Mouse (Mus musculus) ES-Bruce4 (cell line): ENCODE measurements around the gene Kcnma1.

Experiments used
- CTCF ChIP-seq: IDR thresholded peaks from one replicate; pipeline ENCODE4 v1.8.1; 2011; ENCODE audit warnings: low read depth, low read length
- POLR2A ChIP-seq: IDR thresholded peaks from one replicate; pipeline ENCODE4 v1.8.1; 2011; ENCODE audit warnings: low read length; ENCODE audit not compliant: insufficient read depth

DNA sequence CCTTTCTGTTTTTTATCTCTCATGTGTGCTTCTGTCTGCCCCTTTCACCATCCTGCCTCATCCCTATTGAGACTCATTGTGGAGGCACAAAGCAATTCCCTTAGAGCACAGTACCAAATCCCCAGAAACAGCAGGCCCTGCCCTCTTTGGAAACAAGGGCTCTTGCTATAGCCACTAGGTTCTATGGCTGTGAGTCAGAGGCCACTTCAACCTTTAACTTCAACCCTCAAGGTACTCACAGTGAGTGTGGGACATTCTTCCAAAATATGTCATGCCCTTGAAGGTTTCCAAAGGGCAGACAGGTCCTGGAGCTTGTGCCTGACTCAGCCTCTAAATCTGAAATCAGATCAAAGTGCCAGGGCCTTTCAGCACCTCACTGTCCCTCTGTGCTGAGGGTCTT, 272.8 kb downstream of the Kcnma1 start:
- TF ChIP-seq POLR2A: no peak
- no peak for TF ChIP-seq CTCF
